Mouse (Mus musculus) cerebellum, adult 2 months (tissue): Measurements from ENCODE around the gene Eme2.
A peak's percentile ranks its signal among the peaks of the same experiment; 100 is the strongest.

Experiments
- CTCF ChIP-seq: fragments of 200-500 bp; IDR thresholded peaks from 2 replicates; pipeline ENCODE4 v1.5.1; 2011; ENCODE audit warnings: low read depth, mild to moderate bottlenecking, control low read depth, low read length, moderate library complexity, borderline replicate concordance; ENCODE audit not compliant: insufficient read depth
- POLR2A ChIP-seq: fragments of 200-500 bp; IDR thresholded peaks from 2 replicates; pipeline ENCODE4 v1.6.1; 2011; ENCODE audit warnings: low read length, control low read depth, borderline replicate concordance; ENCODE audit not compliant: insufficient read depth

GRCm38 (mm10) chr17:24890151-24891092, 4.5 kb downstream of the Eme2 start:
- TF ChIP-seq CTCF = no peak; the same call in 1 of the 2 replicates
- 0 out of 2 replicates have a peak, but pooled peaks have one; percentile 18 for TF ChIP-seq POLR2A
